Mouse (Mus musculus): ENCODE measurements around the gene Tbc1d10a.

Gene Tbc1d10a

DNA sequence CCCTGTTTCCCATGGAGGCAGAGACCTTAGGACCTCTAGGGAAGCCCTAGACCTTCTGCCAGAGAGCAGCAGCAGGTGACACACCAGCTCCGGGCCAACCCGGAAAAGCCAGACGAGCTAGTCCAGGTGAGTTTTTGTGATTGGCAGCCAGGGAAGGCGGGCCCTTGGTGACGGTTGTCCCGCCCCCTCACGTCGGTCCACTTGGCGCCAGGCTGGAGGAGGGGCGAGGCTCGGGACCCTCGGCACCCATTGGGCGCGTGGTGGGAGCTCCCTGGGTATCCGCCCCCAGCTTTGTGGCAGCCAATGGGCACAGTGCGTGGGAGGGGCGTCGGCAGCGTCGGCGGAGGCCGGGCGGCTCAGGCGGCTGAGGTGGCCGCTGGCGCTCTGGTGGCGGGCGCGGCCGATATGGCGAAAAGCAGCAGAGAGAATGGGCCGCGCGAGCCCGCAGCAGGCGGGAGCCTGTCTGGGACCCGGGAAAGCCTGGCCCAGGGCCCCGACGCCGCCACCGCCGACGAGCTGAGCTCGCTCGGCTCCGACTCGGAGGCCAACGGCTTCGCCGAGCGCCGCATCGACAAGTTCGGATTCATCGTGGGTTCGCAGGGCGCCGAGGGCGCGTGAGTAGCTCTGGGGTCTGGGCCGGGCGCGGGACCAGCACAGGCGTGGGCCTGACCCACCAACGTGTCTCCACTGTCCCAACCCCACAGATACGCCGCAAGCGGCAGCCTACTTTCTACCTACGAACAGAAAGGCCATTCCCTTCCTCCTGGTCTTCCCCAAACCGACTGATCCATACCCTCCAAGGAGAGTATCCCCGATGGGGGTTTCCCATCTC is at the start of gene Tbc1d10a:
Gene Tbc1d10a, plus strand, starts transcription at position 304 of the 832 bp plus-strand sequence.
- DNase-seq, result peak; percentile 99

DNA sequence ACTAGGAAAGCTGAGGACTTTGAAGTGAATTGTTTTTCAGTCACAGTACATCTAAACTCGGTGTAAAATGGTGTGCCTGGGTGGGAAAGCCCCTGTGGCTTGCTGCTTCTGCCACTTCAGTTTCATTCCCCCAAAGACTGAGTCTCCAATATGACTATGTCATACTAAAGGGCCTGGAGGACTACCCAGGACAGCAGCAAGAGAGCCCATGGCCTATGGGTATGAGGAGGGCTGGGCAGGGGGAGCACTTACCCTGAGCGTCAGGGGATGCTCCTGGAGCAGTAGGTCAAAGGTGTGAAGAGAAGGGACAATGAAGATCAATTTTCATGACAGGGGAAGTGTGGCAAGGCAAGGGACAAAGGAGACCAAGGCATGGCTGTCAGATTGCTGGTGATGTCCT is 47.6 kb upstream of the Tbc1d10a start:
- no peak for DNase-seq

DNA sequence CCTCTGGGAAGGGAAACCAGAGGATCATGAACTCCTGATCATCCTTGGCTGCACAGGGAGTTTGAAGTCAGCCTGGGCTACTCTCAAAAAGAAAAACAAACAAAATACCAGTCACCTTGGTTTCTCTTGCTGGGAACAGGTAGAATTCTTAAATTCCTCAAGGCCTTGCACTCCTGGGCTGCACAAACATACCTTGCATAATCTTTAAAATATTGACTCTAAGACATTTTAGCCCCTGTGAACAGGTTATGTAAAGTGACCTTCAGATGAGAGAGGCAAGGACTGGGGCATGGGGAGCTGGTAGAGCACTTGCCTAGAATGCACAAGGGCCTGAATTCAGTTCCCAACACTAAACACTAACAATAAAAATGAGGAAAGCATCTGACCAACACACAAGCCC is 45.1 kb upstream of the Tbc1d10a start:
- DNase-seq, result no peak

DNA sequence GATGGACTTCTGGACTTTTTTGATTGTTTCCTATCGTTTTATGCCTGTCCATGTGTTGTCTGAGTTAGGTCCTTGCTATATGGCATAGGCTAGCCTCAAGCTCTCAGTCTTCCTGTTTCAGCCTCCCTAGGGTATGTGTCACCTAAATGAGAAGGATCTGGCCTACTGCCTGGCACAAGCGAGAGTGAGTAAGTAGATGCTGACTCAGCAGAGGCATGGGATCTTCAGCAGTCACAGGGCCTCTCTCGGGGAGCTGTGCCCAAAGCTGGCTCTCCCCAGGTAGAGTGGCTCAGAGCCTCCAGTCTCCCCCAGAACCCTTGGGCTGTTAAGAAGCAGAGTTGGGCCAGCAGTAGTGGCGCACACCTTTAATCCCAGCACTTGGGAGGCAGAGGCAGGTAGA is 44.2 kb upstream of the Tbc1d10a start:
- no peak for DNase-seq

DNA sequence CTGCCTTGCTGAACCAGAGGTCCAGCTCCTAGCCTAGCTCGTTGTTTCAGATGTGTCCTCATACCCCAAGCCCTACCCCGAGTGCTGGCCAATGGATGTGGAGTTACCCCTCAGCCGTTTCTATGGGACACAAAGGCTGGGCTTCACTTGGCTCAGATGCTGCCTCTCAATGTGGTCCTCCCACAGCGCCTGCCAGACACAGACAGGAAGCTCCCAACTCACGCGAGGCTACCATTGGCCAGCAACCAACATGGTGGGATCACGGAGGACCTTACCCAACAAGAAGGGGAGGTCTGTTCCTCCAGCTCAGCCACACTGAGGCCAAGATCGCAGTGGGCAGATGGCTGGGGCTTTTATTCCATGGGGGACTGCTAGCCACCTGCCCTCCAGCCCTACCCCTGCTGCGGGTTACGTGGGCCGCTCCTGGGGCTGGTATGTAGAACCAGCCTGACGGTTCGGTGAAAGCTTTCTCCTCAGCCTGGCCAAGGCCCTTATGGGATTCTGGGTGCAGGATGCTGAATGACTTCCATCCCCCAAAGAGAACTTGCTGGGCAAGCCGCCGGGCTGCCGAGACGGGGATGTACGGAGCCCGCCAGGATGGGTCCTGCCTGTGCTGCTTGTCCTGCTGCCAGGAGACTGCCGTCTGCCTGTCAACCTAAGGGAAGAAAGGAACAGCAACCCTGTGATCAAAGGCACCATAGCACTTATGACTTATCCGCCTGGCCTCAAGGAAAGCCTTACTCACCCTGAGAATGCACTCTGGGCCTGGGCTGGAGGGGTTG is 43.1 kb upstream of the Tbc1d10a start:
- DNase-seq, result no peak

DNA sequence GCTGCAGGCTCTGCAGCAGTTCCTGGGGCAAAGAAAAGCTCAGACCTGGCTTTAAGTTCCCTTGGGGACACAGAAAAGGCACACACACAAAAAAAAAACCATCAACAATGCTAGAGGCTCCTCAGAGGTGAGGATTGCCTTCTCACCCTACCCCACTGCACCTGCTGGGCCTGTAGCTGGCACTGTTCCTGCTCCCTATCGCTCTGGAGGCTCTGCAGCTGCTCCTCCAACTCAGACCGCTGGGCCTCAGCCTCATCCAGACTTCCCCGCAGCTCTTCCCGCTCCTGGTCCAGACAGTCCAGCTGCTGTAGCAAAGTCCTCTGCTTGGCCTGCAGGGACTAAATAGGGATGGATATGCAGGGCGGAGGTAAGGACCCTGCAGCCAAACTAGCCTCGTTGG is 40.2 kb upstream of the Tbc1d10a start:
- no peak for DNase-seq

DNA sequence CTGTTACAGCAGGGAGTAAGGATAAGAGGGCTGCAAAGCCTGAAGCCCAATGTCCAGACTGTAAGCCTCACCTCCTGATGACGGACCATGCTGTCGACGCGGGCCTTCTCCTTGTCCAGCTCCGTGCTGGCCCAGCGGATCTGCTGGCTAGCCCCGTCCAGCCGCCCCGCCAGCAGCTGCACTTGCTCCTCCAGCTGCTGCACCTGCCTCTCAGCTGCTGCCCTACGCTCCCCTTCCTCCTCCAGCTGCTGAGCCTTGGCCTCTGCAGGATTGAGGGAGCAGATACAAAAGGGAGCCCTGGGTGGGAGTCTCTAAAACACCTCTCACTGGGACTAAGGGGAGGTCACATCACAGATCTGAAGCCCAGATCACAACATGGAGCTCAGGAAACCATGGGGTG is 39.5 kb upstream of the Tbc1d10a start:
- no peak for DNase-seq

DNA sequence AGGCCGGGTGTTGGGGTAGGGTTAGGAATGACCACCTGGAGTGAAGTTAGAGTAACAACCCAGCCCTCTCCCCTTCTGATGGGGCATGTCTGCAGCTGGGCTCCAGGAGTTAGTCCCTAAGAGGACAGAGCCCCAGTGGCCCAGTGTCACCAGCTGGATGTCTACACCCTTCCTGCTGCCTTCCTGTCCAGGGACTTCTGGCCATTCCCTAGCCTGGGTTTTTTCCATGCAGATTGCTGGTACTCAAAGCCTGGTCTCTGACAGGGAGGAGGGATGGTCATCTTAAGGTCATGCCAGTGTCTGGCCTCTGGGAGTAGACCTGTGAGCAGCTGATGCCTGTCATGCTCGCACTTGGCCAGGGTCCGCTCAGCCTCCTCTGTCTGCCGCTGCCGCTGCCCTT is 38.5 kb upstream of the Tbc1d10a start:
- peak; percentile 44 to 55 for DNase-seq

DNA sequence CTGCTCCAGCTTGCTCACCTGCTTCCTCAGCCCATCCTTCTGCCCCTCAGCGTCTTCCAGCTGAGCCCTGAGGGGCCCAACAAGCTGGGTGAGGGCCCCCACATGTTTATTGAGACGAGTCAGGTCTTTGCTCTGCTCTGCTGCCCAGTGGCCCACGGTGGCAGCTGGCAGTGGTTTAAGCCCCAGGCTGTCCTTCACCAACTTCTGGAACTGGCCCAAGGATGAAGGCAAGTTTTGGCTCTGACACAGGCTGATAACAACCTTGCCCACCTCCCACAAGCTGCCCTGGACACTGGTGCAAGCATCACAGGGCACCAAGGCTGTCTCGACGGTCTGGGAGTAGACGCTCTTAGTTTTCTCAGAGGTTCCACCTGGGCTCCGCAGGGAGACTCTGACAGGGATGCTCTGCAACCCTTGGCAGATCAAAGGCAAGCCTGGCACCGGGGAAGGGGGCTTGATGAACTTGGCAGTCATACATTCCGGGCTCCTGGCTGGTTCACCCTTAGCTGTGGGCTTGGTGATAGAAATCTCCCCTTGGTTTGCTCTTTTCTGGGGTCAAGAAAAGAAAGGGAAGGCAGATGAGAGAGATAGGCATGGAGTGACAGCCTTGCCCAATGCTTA is 37.9 kb upstream of the Tbc1d10a start:
- no peak for DNase-seq

DNA sequence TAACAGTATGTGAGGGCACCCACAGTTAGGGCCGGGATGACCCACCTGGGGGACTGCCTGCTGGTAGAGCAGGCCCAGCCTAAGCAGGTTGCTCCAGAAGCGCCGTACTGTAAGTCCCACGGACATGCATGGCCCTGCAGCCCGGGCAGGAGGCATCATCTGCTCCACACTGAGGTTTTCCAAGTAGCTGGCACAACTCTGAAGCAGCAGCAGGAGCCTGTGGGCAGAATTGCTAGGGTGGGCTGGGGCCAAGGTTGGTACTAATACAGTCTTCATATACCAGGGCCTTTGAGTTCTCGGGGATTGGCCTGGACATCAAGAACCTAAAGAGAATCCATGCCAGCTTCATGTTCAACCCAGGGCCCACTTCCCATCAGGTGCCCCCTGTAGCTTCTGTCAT is 36.7 kb upstream of the Tbc1d10a start:
- DNase-seq, result no peak

DNA sequence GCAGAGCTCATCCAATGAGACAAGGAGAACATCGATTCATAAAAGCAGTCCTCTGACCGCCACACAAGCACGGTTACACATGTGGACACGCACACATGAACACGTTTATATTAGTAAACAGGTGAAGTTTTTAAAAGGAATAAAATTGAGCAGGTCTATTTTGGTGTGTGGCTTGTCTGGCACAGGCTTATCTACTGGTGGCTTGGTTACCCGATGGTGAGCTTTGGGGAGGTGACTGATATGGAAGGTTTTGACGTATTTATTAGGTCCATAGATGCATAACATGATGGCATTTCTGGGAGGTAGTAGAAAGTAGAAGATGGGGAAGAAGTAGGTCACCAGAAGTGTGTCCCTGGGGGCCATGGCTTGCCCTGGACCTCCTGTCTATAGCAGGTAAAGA is 32.9 kb upstream of the Tbc1d10a start:
- no peak for DNase-seq

DNA sequence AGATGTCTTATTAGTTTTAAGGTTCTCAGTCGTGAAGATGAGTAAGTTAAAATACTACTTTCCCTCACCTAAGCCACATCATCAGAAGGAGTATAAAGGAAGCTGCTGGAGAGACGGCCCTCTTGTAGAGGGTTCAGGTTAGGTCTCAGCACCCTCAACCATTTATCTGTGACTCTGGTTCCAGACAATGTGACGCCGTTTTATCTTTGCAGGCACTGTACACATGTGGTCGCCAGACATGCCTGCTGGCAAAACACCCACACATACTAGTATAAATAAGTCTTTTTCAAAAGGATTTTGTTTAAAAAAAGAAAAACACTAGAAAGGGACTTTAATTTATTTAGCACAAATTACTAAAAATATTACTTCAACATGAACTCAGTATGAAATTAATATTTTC is 30.9 kb upstream of the Tbc1d10a start:
- DNase-seq, result no peak

DNA sequence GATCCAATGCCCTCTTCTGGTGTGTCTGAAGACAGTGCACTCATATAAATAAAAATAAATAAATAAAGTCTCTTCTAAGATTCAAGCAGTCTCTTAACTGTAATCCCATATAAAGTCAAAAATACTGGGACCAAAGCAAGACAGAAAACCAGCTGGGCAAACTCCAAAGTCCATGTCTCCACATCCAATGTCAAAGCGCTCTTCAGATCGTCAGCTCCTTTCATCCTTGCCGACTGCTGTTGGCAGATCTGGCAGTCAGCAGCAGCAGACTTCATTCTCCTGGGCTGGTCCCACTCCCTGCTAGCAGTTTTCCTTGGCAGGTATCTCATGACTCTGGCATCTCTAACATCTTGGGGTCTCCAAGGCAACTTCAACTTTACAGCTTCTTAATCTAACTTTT is 27.9 kb upstream of the Tbc1d10a start:
- no peak for DNase-seq

DNA sequence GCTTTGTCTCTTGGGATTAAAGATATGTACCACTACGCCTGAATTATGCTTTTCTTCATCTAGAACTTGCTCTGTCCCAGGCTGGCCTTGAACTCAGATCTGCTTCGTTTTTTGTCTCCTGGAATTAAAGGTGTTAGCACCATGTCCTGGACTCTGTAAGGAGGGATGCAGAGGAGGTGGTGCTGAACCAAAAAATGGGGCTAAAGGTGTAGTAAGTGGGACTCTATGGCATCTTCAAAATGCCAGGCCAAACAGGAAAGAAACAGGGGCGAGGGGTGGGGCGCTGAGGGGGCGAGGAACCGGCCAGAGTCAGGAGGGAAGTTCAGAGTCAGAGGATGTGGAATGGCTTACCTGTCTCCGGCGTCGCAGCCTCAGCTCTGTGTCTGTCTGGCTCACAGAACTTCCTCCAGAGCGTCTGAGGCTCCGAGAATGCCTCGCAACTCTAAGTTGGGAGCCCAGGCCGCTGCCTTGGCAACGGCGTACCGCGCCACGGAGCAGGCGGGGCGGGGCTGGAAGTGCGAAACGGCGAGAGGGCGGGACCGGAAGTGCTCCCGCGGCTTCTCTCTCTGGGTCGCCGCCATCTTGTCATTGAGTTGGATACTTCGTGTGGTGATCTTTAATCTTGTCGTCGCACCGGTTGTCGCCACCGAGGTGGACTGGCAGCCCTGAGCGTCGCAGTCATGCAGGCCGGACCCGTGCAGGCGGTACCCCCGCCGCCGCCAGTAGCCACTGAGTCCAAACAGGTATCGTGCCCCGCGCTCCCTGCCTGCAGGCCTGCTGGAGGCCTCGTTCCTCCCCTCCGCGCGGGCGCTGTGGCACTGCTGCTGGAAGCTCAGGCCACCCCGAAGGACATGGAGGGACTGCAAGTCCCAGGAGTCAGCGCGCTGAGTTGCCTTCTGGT is 26.5 kb upstream of the Tbc1d10a start, which contains the start of the genes Ccdc157 and Sf3a1:
Gene Ccdc157, minus strand, starts transcription at position 486 of the 901 bp plus-strand sequence.
Gene Sf3a1, plus strand, starts transcription at position 543 of the 901 bp plus-strand sequence.
- peak; percentile 94 to 95 for DNase-seq

DNA sequence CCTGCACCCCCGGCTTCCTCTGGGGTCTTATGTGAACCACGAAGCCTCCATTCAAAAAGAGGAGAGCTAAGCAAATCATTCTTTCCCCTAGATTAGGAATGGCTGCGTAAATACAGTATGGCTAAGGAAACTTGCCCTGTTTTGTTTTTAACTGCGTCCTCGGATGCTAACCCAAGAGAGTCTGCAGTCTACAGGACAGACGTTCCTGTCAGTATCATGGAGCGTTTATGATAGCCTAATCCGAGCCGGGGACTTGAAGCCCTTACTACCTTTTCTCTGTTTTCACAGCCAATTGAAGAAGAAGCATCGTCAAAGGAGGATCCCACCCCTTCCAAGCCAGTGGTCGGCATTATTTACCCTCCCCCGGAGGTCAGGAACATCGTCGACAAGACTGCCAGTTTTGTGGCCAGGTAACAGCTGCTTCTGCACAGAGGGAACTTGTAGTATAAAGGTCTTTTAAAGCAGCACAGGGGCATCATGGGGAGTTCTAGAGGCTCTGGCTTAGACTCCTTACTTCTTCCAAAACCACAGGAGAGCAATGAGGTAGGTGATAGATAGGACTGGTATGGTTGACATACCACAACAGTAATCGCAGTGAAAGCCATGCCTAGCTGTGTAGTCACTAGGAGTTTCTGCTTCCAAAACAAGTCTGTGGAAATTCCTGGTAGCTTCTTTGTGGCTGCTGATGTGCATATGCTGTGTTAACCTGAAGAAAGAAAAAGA is 25.7 kb upstream of the Tbc1d10a start:
- DNase-seq, result no peak

DNA sequence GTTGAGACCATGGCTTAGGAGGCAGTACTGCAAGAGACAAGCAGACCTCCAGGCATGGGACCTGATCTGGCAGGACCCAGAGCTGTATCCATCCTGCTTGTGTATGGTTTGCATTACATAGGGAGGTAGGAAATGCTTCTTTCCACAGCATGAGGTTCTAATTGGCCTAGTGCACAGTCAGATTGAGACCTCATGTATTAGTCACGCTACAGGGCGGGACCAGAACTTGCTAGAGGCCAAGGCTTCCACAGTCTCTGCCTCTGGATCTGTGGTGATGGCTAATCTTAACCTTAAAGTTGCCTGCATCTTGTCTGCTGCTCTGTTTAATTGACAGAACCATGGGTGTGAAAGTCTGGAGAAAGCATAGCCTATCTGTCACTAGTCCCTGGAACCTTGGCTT is 21.9 kb upstream of the Tbc1d10a start:
- DNase-seq, result no peak

DNA sequence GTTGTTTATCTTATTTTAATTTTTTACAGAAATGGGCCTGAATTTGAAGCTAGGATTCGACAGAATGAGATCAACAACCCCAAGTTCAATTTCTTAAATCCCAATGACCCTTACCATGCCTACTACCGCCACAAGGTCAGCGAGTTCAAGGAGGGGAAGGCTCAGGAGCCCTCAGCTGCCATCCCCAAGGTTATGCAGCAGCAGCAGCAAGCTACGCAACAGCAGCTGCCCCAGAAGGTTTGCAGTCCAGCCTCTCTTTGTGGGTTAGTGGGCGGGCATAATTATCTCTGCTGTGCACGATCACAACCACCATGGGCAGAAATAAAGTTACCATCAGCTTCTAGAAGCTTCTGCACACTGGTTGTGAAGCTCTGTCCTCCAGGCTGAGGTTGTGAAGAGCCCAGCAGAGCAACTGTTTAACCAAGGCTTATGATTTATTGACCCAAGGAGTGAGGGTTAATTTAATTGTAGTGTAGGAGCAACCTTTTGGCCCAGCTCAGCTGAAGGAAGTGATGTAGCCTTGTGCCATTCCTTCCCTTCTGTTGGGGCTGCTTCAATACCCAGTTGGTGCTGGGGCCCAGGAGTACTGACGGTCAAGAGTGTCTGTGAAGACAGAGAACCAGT is 20.0 kb upstream of the Tbc1d10a start:
- DNase-seq, result no peak

DNA sequence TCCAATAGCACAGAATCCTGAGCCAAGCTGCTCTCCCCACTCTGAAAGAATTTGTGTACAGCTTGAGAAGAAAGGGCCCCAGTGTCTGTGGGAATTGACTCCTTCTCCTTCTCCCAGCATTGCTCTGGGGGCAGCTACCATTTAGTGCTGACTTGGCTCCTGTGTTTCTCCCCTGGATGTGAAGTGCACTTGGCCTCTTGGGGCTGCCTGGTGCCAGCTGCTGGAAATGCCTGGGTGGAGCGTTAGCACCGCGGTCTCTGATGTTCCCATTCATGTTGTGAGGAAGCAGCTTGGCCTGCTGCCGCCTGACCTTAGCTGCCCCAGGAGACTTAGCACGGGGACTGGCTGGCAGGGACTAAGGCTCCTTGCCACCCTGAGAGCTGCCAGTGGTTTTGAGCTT is 12.0 kb upstream of the Tbc1d10a start:
- peak; percentile 65 to 66 for DNase-seq

DNA sequence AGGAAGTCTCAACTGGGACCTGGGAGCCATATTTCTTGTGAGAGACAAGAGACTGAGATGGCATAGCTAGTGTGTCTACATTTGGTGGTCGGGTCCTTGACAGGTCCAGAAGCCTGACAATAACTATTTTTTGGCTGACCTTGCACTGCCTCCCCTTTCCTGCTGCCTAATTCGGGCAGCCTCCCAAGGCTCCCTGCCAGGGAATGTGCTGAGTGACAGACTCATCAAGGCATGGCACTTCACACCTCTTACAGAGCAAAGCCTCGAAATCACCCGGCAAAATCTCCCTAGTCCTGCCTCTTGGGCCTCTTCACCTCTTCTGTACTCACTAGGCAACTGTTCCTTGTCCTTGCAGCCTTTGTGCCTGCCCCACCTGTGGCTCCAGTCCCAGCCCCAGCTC is 8.9 kb upstream of the Tbc1d10a start:
- no peak for DNase-seq

DNA sequence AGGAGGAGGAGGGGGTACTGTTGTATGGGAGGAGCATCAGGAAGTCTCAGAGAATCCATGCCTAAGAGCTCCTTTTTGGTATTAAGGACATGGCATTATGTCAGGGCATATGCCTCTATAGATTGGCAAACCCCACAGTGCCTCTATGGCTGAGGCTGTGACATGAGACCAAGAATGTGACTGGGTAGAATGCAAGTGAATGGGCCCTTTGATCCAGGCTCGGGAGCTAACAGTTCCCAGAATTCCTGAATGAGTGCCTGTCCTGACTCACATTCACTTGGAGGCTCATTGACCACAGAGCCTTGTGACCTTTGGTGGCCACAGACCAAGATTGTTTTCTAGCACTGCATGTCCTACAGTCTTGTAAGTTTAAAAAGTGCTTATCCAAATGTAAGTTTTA is 4.5 kb upstream of the Tbc1d10a start:
- no peak for DNase-seq

DNA sequence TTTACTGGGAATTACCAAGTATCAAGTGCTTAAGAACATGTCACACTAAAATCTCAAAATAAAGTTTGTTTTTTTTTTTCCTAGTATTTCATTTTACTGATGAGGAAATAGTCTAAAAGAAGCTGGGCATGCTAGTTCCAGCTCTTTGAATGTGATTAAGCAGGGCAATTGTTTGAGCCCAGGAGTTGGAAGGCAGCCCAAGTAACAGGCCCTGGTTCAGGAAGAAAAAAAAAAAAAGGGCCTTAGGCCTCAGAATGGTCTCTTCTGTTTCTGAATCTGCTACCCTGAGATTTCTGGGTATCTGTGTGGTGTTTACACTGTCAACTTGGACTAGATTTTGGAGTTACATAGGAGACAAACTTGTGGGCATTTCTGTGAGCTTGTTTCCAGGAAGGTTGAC is 3.1 kb upstream of the Tbc1d10a start:
- no peak for DNase-seq

Data from lung, adult 18-20 months (tissue).